Mouse (Mus musculus): ENCODE data around the gene Kifc1.

GRCm38 (mm10) chr17:33844196-33844595 lies 46.3 kb downstream of the Kifc1 start:
- TF ChIP-seq CTCF (IDR thresholded peaks at IDR 0.05; ENCODE audit: insufficient read depth, low read length) (no peak), POLR2A (IDR thresholded peaks at IDR 0.05; ENCODE audit: borderline replicate concordance, extremely low read depth, low read depth, low read length) (no peak)
